Mouse (Mus musculus): Measurements from ENCODE around the gene Yeats4. TPM values are rescaled to one million over a fixed set of nuclear protein-coding genes. Genes with fewer than 3 reads are reported as not detected.
A peak's percentile ranks its signal among the peaks of the same experiment; 100 is the strongest.

The Yeats4 gene
- polyA plus RNA-seq, 1 experiment from 2014 or later = 82.9 TPM

DNA sequence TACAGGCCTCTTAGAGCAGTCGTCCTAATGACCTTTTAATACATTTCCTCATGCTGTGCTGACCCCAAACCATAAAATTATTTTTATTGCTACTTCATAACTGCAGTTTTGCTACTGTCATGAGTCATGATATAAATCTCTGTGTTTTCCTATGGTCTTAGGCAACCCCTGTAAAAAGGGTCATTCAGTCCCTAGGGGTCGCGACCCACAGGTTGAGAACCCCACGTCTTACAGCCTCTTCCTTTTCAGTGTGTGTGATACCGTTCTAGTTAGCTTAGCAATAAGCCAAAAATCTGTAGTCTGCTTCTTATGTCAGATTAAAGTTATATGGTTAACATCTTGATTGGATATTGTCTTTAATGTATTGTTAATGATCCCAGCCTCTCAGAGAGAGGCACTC, 30.9 kb downstream of the Yeats4 start:
- H3K4me1 ChIP-seq (ENCODE audit: control insufficient read depth, insufficient read depth, low read depth, low read length) = no peaks in the 10 kb centered on the region
- no peaks in the 10 kb centered on the region for H3K36me3 ChIP-seq (ENCODE audit: control insufficient read depth, insufficient read depth, low read length)
- H3K9me3 ChIP-seq (ENCODE audit: control insufficient read depth, low read length) = no peaks in the 10 kb centered on the region
- H3K9ac ChIP-seq (ENCODE audit: low read depth, low read length) = no peak overlapping the region
- H3K4me2 ChIP-seq (ENCODE audit: low read length) = no peak overlapping the region
- ATAC-seq = no peak
- 79% methylated on average over 5 of the region's 5 CpGs for WGBS
- H3K27ac ChIP-seq (ENCODE audit: low read depth, low read length) = no peak overlapping the region
- no peaks in the 10 kb centered on the region for H3K27me3 ChIP-seq (replicated peaks; ENCODE audit: control insufficient read depth, insufficient read depth, low read length)
- H3K4me3 ChIP-seq (ENCODE audit: low read length) = no peak overlapping the region

DNA sequence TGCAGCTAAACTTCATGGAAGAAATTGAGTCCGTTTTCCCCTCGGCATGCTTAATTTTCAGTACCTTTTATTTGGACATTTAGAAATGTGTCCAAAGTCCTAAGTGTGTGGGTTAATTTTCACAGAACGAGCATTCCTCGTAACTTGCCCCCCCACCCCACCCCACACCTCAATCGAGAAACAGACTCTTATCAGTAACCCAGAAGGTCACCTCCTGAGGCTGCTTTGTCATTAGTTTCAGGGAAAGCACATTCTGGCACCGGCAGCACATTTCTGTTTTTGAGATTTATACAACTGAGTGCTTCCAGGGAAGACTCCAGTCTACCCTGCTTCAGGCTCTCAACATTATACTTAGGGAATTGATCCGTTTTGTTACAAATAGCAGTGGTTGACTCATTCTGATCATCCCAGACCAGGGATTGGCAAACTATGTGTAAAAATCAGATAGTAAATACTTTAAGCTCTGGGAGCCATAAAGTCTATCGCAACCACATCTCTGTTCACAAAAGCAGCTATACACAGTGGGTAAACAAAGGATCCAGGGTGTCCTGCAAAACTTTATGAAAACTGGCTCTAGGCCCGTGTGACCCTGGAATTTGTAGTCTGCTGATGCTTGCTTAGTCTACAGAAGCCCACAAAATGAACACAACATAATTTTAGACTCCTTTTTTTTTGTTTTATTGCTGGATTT, 38.8 kb downstream of the Yeats4 start:
- Histone ChIP-seq H3K9ac (ENCODE audit: low read depth, low read length) (no peak overlapping the region), H3K27me3 (replicated peaks; ENCODE audit: control insufficient read depth, insufficient read depth, low read length) (no peaks in the 10 kb centered on the region), H3K36me3 (ENCODE audit: control insufficient read depth, insufficient read depth, low read length) (no peaks in the 10 kb centered on the region), H3K27ac (ENCODE audit: low read depth, low read length) (no peak overlapping the region), H3K9me3 (ENCODE audit: control insufficient read depth, low read length) (no peaks in the 10 kb centered on the region), H3K4me3 (ENCODE audit: low read length) (no peak overlapping the region), H3K4me2 (ENCODE audit: low read length) (no peak overlapping the region), H3K4me1 (ENCODE audit: control insufficient read depth, insufficient read depth, low read depth, low read length) (no peaks in the 10 kb centered on the region)
- ATAC-seq = no peak
- WGBS = 68% methylated on average over 9 of the region's 9 CpGs

- Histone ChIP-seq H3K4me1 (ENCODE audit: control insufficient read depth, insufficient read depth, low read depth, low read length) (no peaks in the 10 kb centered on the region), H3K36me3 (ENCODE audit: control insufficient read depth, insufficient read depth, low read length) (no peaks in the 10 kb centered on the region), H3K27ac (ENCODE audit: low read depth, low read length) (no peak overlapping the region), H3K9me3 (ENCODE audit: control insufficient read depth, low read length) (no peaks in the 10 kb centered on the region), H3K4me2 (ENCODE audit: low read length) (no peak overlapping the region), H3K9ac (ENCODE audit: low read depth, low read length) (no peak overlapping the region), H3K27me3 (replicated peaks; ENCODE audit: control insufficient read depth, insufficient read depth, low read length) (no peaks in the 10 kb centered on the region), H3K4me3 (ENCODE audit: low read length) (no peak overlapping the region)
- 60% methylated on average over 3 of the region's 3 CpGs for WGBS
- no peak for ATAC-seq
Observed at GRCm38 (mm10) chr10:117181098-117181497, 43.2 kb downstream of the Yeats4 start.

DNA sequence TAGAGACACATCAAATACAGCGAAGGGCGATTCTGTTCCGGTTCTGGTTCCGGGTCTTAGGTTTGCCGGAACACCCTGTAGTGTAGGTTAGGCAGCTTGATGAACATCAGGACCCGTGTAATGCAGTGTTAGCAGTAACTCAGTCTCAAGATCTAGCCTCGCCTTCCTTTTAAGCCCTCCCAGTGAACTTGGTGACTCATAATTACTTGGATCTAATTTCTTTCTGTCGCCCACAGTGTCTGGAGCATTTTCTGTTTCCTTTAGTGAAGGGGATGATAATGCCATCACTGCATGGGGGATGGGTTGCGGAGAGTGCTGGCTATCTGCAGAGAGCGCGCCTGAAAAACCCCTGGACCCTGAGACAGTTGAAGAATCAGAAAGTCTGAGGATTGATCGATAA, 49.7 kb downstream of the Yeats4 start:
- Histone ChIP-seq H3K36me3 (ENCODE audit: control insufficient read depth, insufficient read depth, low read length) (no peaks in the 10 kb centered on the region), H3K4me1 (ENCODE audit: control insufficient read depth, insufficient read depth, low read depth, low read length) (no peaks in the 10 kb centered on the region), H3K9ac (ENCODE audit: low read depth, low read length) (no peak overlapping the region), H3K9me3 (ENCODE audit: control insufficient read depth, low read length) (no peaks in the 10 kb centered on the region), H3K27ac (ENCODE audit: low read depth, low read length) (no peak overlapping the region), H3K27me3 (replicated peaks; ENCODE audit: control insufficient read depth, insufficient read depth, low read length) (no peaks in the 10 kb centered on the region), H3K4me2 (ENCODE audit: low read length) (no peak overlapping the region), H3K4me3 (ENCODE audit: low read length) (no peak overlapping the region)
- WGBS = 63% methylated on average over 12 of the region's 12 CpGs
- no peak for ATAC-seq

DNA sequence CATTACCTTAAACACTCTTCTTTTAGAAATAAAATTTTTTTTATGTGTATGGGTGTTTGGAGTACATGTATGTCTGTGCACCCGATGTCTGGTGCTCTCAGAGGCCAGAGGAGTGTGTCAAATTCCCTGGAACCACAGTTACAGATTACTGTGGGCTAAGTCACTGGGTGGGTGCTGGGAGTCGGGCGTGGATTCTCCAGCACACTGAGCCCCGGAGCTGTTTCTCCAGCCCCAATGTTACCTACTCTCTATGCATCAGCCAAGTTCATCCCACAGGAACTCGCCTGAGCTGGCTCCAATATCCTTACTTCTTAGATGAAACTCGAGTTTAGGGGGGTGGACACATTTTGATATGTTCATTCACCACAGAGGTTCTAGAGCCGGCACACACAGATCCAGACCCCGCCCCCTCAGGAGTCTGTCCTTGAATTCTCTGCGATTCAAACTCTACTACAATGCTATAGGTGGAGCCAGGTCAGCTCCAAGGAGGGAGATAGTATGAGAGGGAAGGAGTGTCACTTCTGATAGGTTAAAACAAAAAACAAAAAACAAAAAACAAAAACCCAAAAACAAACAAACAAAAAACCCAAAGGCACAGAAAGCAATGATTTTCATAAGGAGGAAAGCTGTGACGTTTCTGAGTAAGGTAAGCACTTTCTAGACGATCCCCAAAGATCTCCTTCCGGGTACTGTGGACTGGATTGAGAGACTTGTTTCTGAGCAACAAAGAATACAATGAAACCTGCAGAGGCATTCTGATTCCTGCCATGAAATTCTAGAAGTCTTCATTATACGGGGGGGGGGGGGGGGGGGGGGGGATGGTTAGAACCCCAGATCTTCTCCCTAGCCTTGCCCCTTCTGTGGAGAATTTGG, 50.5 kb downstream of the Yeats4 start:
- no peak overlapping the region for H3K27ac ChIP-seq (ENCODE audit: low read depth, low read length)
- H3K36me3 ChIP-seq (ENCODE audit: control insufficient read depth, insufficient read depth, low read length) = no peaks in the 10 kb centered on the region
- H3K27me3 ChIP-seq (replicated peaks; ENCODE audit: control insufficient read depth, insufficient read depth, low read length) = no peaks in the 10 kb centered on the region
- 38% methylated on average over 13 of the region's 13 CpGs for WGBS
- H3K4me2 ChIP-seq (ENCODE audit: low read length) = peak overlapping the region; percentile 22
- H3K4me3 ChIP-seq (ENCODE audit: low read length) = no peak overlapping the region
- H3K9ac ChIP-seq (ENCODE audit: low read depth, low read length) = no peak overlapping the region
- no peak for ATAC-seq
- H3K9me3 ChIP-seq (ENCODE audit: control insufficient read depth, low read length) = no peaks in the 10 kb centered on the region
- H3K4me1 ChIP-seq (ENCODE audit: control insufficient read depth, insufficient read depth, low read depth, low read length) = no peaks in the 10 kb centered on the region

DNA sequence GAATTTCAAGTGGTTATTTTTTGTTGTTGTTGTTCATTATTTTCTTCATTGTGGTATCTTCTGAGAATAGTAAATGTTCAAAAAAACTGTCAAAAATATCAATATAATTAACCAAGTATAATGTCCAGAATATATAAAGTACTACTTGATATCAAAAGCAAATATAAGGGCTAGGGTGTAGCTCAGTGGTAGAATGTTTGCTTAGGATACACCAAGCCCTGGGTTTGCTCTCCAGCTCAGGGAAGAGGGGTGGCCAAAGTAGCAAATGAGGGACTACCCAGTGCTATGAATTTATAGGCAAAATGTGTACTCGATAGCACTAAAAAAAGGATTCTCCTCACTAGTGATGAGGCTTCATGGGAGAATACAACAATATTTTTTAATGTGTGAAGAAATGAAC, 51.2 kb downstream of the Yeats4 start:
- H3K9ac ChIP-seq (ENCODE audit: low read depth, low read length) = no peak overlapping the region
- H3K4me1 ChIP-seq (ENCODE audit: control insufficient read depth, insufficient read depth, low read depth, low read length) = no peaks in the 10 kb centered on the region
- H3K4me3 ChIP-seq (ENCODE audit: low read length) = no peak overlapping the region
- no peaks in the 10 kb centered on the region for H3K9me3 ChIP-seq (ENCODE audit: control insufficient read depth, low read length)
- H3K27me3 ChIP-seq (replicated peaks; ENCODE audit: control insufficient read depth, insufficient read depth, low read length) = no peaks in the 10 kb centered on the region
- no peak overlapping the region for H3K27ac ChIP-seq (ENCODE audit: low read depth, low read length)
- no peak overlapping the region for H3K4me2 ChIP-seq (ENCODE audit: low read length)
- WGBS = 84% methylated on average over 1 of the region's 1 CpGs
- ATAC-seq = no peak
- no peaks in the 10 kb centered on the region for H3K36me3 ChIP-seq (ENCODE audit: control insufficient read depth, insufficient read depth, low read length)

DNA sequence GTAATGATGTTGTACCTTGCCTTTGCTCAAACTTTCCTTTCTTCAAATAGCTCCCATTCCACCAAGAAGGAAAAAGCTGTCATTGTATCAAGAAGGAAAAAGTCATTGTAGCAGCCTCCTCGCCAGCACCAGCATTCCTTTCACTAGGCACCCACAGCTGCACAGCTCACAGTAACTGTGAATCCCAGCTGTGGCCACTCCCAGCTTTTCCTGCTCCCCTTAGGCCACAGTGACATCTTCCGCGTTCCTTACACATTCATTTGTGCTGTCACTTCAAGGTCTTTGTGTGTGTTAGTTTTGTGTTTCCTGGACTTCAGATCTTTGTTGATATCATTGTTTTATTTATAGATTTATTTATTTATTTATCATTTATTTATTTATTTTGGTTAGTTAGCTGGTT, 52.2 kb downstream of the Yeats4 start:
- Histone ChIP-seq H3K27ac (ENCODE audit: low read depth, low read length) (no peak overlapping the region), H3K9me3 (ENCODE audit: control insufficient read depth, low read length) (no peaks in the 10 kb centered on the region), H3K36me3 (ENCODE audit: control insufficient read depth, insufficient read depth, low read length) (no peaks in the 10 kb centered on the region), H3K27me3 (replicated peaks; ENCODE audit: control insufficient read depth, insufficient read depth, low read length) (no peaks in the 10 kb centered on the region), H3K9ac (ENCODE audit: low read depth, low read length) (no peak overlapping the region), H3K4me3 (ENCODE audit: low read length) (no peak overlapping the region), H3K4me2 (ENCODE audit: low read length) (no peak overlapping the region), H3K4me1 (ENCODE audit: control insufficient read depth, insufficient read depth, low read depth, low read length) (no peaks in the 10 kb centered on the region)
- ATAC-seq = no peak
- 55% methylated on average over 3 of the region's 3 CpGs for WGBS

DNA sequence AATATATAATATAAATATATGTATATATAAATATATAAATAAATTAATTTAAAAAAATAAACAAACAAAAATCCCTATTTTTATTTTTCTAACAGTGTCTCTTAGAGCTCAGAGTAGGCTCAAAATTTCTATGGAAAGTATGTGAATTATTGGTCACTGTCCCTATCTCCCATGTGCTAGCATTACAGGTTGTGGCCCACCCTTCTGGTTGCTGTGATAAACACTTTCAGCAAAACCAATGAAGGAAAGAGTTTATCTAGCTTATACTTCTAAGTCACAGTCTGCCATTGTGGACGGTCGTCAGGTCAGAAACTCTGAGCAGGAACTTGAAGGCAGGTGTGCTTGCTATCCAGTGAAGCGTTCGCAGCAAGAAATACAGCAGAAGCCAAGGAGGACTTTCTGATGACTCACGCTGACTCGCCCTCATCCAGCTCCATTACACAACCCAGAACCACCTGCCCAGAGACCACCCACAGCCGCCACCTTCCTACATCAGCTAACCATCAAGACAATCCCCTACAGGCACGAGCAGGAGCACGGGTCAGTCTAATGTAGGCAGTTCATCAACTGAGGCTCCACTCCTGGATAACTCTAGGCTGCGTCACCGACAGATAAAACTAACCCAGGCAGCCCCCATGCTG, 57.4 kb downstream of the Yeats4 start:
- Histone ChIP-seq H3K4me2 (ENCODE audit: low read length) (no peak overlapping the region), H3K27ac (ENCODE audit: low read depth, low read length) (no peak overlapping the region), H3K36me3 (ENCODE audit: control insufficient read depth, insufficient read depth, low read length) (no peaks in the 10 kb centered on the region), H3K9me3 (ENCODE audit: control insufficient read depth, low read length) (no peaks in the 10 kb centered on the region), H3K4me3 (ENCODE audit: low read length) (no peak overlapping the region), H3K9ac (ENCODE audit: low read depth, low read length) (no peak overlapping the region), H3K27me3 (replicated peaks; ENCODE audit: control insufficient read depth, insufficient read depth, low read length) (no peaks in the 10 kb centered on the region), H3K4me1 (ENCODE audit: control insufficient read depth, insufficient read depth, low read depth, low read length) (no peaks in the 10 kb centered on the region)
- no peak for ATAC-seq
- WGBS = 90% methylated on average over 11 of the region's 11 CpGs
